Mouse (Mus musculus) lung, postnatal 0 days (tissue): ENCODE measurements around the gene Ttbk2.

ENCODE experiments used
- CTCF ChIP-seq: IDR thresholded peaks from 2 replicates; pipeline ENCODE4 v1.5.1; 2016; ENCODE audit warnings: antibody characterized with exemption, mild to moderate bottlenecking
- EP300 ChIP-seq: IDR thresholded peaks from 2 replicates; pipeline ENCODE4 v1.6.1; 2016; ENCODE audit warnings: antibody characterized with exemption, mild to moderate bottlenecking, control low read depth

- TF ChIP-seq EP300 (no peak), CTCF (no peak)
Measured at GRCm38 (mm10) chr2:120867336-120867735, 16.9 kb upstream of the Ttbk2 start.
